Mouse (Mus musculus): Measurements from ENCODE around the gene Pou3f1.
"Not testable (repeated sequence)": the region's sequence is repeated elsewhere in the genome, so short reads cannot be mapped to it uniquely, and the experiment has no call there.

The Pou3f1 gene

GRCm38 (mm10) chr4:124691455-124691854 lies 34.8 kb downstream of the Pou3f1 start:
- DNase-seq (ENCODE audit: low spot score): no peak

DNA sequence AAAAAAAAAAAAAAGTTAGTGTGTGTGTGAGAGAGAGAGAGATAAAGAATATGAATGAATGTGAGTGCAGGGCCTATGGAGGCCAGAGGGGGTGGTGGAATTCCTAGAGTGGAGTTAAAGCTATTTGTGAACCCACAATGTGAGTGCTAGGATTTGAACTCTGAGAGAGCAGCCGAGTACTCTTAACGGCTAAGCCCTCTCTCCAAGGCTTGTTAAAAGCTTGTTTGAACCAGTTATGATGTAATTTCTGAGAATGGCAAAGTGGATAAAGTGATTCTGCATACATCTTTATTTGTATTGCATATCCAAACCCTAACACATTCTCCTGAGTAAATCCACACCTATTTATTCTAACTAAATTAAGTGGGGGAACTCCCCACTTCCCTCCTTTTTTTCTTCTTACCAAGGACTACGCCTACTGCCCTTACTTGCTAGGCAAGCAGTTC lies 35.8 kb downstream of the Pou3f1 start:
- DNase-seq (ENCODE audit: low spot score): peak; percentile 61

GRCm38 (mm10) chr4:124693135-124693894 lies 36.7 kb downstream of the Pou3f1 start, which contains the start of gene Utp11:
Utp11 (minus strand) TSS chr4:124693600.
- peak; percentile 94 for DNase-seq (ENCODE audit: low spot score)

DNA sequence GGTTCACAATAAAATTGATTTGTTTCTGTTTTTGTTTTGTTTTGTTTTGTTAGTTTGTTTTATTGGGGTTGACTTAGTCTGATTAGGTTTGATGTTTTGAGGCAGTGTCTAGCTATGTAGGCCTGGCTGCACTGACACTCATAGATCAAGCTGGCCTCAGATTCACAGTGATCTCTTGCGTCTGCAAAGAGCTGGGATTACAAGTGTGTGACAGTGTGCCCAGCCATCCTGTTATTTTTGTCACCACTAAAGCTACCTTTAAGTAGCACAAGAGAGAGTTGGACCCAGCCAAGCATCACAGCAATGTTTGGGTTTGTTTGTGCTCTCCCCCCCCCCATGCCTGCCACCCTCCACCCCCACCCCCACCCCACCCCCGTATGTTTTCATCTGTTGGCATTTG lies 38.0 kb downstream of the Pou3f1 start:
- DNase-seq (ENCODE audit: low spot score): no peak

DNA sequence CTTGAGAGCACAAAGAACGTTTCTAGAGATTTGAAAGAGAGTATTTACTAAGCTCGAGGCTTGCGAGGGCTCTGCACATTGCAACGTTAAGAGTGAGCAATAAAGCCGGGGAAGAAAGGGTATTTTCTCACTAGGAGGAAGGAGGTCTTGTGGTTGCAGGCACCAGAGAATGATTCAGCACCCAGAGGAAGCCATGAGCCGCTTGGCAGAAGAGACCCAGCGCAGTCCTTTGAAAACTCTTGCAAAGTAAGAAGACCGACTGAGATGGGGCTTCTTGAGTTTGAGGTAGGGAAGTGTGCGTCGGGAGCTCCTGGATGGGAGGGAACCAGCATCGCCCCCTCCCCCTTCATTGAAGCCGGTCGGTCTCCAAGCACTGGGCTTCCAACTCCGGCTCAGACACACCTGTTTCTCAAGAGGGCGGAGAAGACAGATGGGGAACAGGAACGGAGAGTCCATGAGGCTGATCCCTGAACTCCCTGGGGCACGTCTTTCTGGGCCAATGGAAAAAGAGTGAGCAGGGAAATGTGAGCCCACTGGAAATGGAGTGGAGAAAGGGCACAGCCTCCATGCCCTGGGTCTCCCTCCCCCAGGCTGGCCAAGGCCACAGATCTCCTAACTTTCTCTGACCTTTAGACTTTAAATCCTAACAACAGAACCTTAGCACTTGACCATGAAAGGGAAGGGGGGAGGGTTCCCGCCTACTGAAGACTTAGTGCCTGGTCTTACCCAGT lies 39.3 kb downstream of the Pou3f1 start:
- no peak for DNase-seq (ENCODE audit: low spot score)

GRCm38 (mm10) chr4:124699791-124700190 lies 43.2 kb downstream of the Pou3f1 start:
- no peak for DNase-seq (ENCODE audit: low spot score)

DNA sequence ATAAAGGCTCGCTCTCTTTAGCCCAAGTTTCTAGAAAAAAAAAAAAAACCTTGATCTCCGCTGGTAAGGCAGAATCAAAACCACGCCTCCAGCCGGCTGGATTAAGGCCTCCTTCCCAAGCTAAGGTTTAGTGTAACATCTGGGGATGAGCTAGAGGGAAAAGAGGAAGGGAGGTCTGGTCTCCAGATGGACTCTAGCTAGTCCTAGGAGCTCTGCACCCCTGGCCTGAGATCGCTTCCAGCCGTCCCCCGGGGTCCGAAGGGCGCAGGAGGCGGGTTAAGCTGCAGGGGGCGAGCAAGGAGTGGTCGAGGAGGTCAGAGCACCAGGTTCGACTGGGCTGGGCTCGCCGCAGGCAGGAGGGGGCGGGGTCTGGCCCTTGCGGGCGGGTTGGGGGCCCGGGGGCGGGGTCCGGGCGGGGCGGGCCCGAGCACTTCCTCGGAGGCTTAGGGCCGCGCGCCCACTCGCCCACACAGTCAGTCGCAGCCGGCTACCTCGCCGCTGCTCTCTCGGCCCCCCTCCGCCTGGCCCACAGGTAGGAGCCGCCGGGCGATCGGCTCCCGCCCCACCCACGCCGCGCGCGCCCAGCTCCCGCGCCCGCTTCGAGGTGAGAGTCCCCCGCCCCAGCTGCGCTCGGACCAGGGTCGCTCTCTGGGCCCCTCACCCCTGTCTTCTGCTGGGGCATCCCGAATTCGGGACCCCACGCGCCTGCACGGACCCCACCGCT lies 43.8 kb downstream of the Pou3f1 start, which contains the start of gene Fhl3:
Gene Fhl3 (plus strand): TSS at position 454 of the 724 bp plus-strand sequence.
- peak; percentile 41 for DNase-seq (ENCODE audit: low spot score)

DNA sequence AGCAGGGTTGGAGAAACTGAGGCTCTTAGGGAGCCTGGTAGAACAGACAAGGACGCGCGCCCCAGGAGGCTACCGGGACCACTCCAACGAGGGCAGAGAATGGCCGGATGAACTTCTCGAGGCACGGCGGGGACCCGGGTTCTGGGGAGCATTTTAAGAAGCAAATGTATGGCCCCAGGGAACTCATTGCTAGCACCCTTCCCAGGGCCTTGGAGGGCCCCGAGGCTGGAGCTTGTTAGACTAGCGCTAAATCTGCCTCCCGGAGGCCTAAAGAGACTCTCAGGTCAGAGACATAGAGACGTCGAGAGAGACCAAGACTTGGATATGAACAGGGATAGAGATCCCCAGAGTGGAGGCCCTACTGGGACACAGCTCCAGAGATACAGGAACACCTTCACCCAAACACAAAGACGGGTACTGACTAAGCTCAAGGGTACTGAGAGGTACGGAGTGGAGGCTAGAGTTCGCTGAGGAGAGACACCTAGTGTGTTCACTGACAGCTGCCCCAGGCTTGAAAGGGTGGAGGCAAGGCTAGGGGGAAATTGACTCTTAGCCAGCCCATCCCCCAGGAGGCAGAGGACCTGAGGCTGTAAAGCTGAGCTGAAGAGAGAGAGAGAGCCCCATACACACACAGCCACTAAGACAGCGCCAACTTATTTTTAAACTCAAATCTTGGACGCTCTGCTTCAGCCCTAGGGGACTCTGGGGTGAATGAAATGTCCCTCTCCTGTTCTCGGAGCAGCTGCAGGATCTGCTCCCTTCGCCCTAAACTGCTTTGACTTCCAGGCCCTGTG lies 44.6 kb downstream of the Pou3f1 start:
- no peak for DNase-seq (ENCODE audit: low spot score)

GRCm38 (mm10) chr4:124701916-124702315 lies 45.3 kb downstream of the Pou3f1 start:
- no peak for DNase-seq (ENCODE audit: low spot score)

- no peak for DNase-seq (ENCODE audit: low spot score)
Observed at GRCm38 (mm10) chr4:124703406-124703805, 46.8 kb downstream of the Pou3f1 start.

DNA sequence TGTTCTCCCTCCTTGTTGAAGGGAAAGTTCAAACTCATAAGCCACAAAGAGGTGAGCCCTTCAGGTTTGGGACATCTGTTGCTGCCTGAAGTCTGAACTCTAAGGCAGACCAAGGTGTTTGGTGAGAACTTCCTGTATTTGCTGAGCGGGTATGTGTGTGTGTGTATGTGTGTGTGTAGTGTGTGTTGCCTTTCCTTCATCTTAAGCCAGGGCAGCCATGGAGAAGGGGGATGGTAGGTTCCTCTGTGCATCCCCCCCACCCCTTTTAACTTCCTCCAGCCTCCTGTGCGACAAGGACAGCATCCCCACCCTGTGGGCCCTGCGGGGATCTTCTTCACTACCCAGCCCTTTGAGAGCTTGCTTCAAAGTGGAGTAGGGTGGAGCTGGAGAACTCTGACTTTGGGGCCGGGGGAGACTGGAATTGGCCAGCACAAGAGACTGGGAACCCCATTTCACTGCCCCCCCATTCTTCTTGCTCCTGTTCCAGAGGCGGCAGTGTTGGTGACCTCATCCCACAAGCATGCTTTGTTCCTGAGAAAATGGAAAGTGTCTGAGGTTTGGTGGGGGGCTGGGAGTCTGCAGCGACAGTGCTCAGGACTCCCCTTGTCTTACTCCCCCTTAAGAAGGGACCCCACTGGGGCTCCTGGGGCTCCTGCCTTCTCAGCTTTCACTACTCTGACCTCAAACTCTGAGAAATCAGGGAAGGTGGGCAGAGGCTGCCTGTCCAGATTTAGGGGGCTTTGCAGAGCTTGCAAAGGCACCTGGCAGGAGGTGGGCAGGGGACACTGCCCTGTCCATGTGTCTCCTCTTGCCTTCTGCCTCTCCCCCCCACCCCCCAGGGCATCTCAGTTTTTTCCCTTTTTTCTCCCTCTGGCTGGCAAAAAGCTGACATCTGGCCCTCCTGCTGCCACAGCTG lies 47.5 kb downstream of the Pou3f1 start:
- DNase-seq (ENCODE audit: low spot score): no peak

DNA sequence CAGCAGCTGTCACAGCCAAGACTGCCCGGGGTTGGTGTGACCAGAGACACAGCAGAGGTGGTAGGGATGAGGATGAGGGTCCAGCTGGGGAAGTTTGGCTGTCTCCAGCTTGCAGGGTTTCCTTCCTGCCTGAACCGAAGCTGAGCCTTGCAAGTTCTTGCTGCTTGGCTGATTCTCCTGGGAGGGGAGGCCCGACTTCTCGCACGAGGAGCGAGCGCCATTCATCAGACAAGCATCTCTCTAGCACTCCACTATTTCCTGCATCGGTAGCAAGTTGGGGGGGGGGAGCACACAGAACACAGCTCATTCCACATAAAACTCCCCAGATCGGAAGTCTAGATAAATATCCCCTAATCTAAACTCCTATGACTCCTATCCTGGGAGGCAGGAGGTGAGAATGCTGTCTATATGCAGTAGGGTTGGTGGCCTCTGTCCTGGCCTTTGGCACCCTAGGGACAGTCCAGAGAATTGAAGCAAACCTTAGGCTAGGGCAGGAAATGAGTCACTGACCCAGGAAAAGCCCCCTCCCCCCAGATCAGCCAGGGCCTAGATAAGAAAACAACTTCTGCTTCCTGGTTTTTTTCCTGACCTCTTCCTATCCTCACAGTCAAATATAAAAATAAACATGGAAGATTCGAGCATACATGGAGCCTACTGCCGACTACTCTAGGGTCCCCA lies 48.3 kb downstream of the Pou3f1 start:
- peak; percentile 45 for DNase-seq (ENCODE audit: low spot score)

DNA sequence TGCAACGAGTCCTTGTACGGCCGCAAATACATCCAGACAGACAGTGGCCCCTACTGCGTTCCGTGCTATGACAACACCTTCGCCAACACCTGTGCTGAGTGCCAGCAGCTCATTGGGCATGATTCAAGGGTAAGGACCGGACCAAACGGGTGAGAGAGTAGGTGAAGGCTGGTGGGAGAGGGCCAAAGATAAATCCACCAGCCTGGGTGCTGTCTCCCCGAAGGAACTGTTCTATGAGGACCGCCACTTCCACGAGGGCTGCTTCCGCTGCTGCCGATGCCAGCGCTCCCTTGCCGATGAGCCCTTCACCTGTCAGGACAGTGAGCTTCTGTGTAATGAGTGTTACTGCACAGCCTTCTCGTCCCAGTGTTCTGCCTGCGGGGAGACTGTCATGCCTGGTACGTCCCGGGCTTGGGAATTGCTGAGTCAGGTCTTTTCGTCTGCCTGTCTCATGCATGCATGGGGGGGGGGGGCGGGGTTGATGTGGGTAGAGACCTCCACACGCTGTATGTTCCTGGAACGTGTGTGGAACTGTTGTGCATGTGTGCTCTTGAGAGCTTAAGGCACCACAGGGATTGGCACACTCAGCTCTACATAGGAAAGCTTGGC lies 49.2 kb downstream of the Pou3f1 start:
- no peak for DNase-seq (ENCODE audit: low spot score)

DNA sequence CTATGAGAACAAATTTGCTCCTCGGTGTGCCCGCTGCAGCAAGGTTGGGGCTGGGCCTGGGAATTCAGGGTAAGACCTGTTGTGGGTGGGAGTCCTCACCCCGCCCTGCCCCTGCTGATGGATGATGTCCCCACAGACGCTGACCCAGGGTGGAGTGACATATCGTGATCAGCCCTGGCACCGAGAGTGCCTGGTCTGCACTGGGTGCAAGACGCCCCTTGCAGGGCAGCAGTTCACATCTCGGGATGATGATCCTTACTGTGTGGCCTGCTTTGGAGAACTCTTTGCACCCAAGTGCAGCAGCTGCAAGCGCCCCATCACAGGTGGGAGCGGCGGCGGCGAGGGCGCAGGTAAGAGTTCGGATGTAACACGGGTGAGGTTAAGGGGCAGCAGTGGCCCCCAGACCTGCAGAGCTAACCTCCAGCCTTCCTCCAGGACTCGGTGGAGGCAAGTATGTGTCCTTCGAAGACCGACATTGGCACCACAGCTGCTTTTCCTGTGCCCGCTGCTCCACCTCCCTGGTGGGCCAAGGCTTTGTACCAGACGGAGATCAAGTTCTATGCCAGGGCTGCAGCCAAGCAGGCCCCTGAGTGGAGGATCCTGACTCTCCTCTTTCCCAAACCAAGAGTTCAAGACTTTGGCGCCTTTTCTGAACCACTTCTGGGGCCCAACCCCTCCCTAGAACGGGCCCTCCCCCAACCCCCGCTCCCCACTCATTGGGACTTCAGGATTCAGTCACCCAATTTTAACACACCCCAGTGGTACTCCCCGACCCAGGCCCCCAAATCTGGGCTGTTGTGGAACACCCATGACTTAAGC lies 51.0 kb downstream of the Pou3f1 start:
- DNase-seq (ENCODE audit: low spot score): not testable (repeated sequence)

GRCm38 (mm10) chr4:124708200-124708517 lies 51.6 kb downstream of the Pou3f1 start:
- DNase-seq (ENCODE audit: low spot score): not testable (repeated sequence)

DNA sequence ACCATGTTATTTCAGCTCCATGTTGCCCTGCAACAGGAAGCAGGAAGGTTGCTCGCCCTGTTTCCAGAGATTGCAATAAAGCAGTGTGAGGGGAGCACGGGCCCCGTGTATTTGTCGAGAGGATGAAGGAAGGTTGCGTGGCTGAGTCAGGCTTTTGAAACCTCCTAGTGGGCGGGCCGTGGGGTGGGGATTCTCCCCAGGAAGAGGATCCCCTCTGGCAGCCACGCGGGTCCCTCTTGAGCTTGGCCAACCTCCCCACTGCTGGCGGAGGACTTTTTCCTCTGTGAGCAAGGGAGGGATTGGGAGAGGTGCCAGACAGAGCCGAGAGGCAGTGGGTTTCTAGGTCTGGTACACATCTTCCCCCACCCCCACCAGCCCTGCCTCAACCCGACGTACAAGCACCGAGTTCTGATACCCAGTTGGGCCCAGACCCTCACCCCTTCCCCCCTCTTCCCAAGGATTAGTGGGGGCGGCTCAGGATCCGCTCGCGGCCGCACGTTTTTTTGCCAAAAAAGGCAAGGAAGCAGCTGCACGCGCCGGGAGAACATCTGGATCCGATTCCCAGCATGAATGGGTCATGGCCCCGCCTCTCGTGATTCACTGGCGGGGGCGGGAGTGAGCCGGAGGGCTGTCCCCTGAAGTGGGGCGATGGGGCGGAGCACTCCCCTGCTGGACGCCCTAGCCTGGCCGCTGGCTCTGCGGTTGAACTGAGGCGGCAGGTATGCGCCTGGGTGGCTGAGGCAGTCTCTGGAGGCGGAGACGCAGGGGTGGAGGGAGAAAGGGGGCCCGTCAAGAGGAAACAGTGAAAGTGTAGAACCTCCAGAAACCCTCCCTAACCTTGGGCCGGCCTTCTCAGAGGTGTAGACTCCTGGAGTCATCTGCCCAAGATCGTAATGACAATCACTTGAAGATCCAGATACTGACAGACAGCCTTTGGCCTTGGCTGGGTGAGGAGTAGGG lies 52.2 kb downstream of the Pou3f1 start:
- DNase-seq (ENCODE audit: low spot score): peak; percentile 93

DNA sequence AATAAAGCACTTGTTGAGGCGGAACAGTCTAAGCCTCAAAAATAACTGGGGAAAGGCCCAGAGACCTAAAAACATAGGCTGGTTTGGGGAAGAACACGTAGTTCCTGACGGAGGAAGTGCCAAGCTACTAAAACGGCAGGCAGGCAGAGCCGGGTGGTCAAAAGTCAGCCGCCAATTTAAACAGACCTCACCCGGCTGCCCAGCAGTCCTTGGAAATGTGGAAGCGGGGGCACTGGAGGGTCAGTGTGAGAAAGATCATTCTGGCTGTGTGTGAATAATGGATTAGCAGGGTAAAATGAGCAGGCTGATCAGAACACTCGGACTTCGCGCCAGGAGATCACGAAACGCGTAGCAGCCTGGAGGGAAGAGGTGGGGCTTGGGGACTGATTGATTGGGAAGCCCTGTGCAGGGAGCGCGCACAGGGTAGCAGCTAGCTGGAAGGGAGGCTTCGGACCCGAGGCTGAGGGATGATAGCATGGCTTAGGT lies 53.4 kb downstream of the Pou3f1 start:
- peak; percentile 42 for DNase-seq (ENCODE audit: low spot score)

All from lung, postnatal 25 days (tissue).